Mouse (Mus musculus) heart, postnatal 36 days (tissue): Measurements from ENCODE around the gene Timm29. TPM values are rescaled to one million over a fixed set of nuclear protein-coding genes. Genes with fewer than 3 reads are reported as not detected.

Experiments
- DNase-seq, 2 experiments: peaks; one replicate each; pipeline ENCODE4 v3.0.0; 2021 to 2022
- intact Hi-C: fragments of 180-260 bp; cut with DNase I; formaldehyde crosslinking; loops from one replicate; pipeline ENCODE4 v1.15.1; 2025
- microRNA-seq, 2 experiments: library from miRNA; unstranded; fragments of <30 nt; microRNA quantifications; one replicate each; pipeline ENCODE4 v1.2.0; 2021; ENCODE audit warnings: borderline number of aligned reads in 2 of 2
- total RNA-seq, 2 experiments: library from RNA; stranded (reverse); gene quantifications; 2 replicates each; pipeline ENCODE4 v1.2.3; 2021

Timm29 gene
- total RNA-seq, 2 experiments from 2014 or later, result 59.8 TPM

- no peak for DNase-seq
- intact Hi-C loops, result no loop called here
These were observed 22.5 kb downstream of the Timm29 start for GRCm38 (mm10) chr9:21614864-21615616.

GRCm38 (mm10) chr9:21615617-21616231, 23.2 kb downstream of the Timm29 start, which contains the start of gene Smarca4:
Gene Smarca4 (plus strand): TSS chr9:21616169.
- DNase-seq, result peak; percentile 99 to 100
- intact Hi-C loops, result no loop called here

GRCm38 (mm10) chr9:21616232-21616781, 23.8 kb downstream of the Timm29 start:
- DNase-seq, result peak; percentile 92 to 93
- intact Hi-C loops, result no loop called here

- peak; percentile 21 to 31 for DNase-seq
- intact Hi-C loops, result no loop called here
These were observed 24.5 kb downstream of the Timm29 start for GRCm38 (mm10) chr9:21617066-21617465.

GRCm38 (mm10) chr9:21620229-21620628, 27.7 kb downstream of the Timm29 start:
- intact Hi-C loops, result loop anchor here (5.0 kb wide), 1 partner anchor 182 kb away; no protein-coding TSS in a partner anchor
- no peak for DNase-seq

GRCm38 (mm10) chr9:21622676-21623075, 30.2 kb downstream of the Timm29 start:
- intact Hi-C loops, result loop anchor here (5.0 kb wide), 1 partner anchor 180 kb away; no protein-coding TSS in a partner anchor

GRCm38 (mm10) chr9:21625342-21626339, 33.1 kb downstream of the Timm29 start:
- DNase-seq, result no peak
- intact Hi-C loops, result loop anchor here (2.0 kb wide), 1 partner anchor 23 kb away; no protein-coding TSS in a partner anchor

More at GRCm38 (mm10) chr9:21622676-21623075, 30.2 kb downstream of the Timm29 start:
- DNase-seq, result no peak

GRCm38 (mm10) chr9:21626571-21626970, 34.0 kb downstream of the Timm29 start:
- no peak for DNase-seq
- intact Hi-C loops, result loop anchor here (2.0 kb wide), 1 partner anchor 24 kb away; no protein-coding TSS in a partner anchor

GRCm38 (mm10) chr9:21627145-21627795, 34.7 kb downstream of the Timm29 start:
- intact Hi-C loops, result loop anchor here (2.0 kb wide), 1 partner anchor 24 kb away; no protein-coding TSS in a partner anchor

GRCm38 (mm10) chr9:21630673-21631072, 38.2 kb downstream of the Timm29 start:
- DNase-seq, result peak; percentile 42 to 51
- intact Hi-C loops, result no loop called here

More at GRCm38 (mm10) chr9:21627145-21627795, 34.7 kb downstream of the Timm29 start:
- DNase-seq, result no peak

GRCm38 (mm10) chr9:21633106-21633505, 40.6 kb downstream of the Timm29 start:
- intact Hi-C loops, result no loop called here

GRCm38 (mm10) chr9:21635639-21636038, 43.1 kb downstream of the Timm29 start:
- intact Hi-C loops, result no loop called here

More at GRCm38 (mm10) chr9:21633106-21633505, 40.6 kb downstream of the Timm29 start:
- DNase-seq, result no peak

GRCm38 (mm10) chr9:21639031-21639430, 46.5 kb downstream of the Timm29 start:
- no peak for DNase-seq
- intact Hi-C loops, result no loop called here

More at GRCm38 (mm10) chr9:21635639-21636038, 43.1 kb downstream of the Timm29 start:
- DNase-seq, result no peak

Small RNA genes lying within 50 kb of the gene (microRNA-seq; reads per million reads assigned to microRNA genes)
- 0 reads per million in 2 experiments for gene Mir1946b

Other genes starting within 250 kb of the Timm29 start
- gene Ilf3, start 224.9 kb upstream of the Timm29 start, total RNA-seq, result 10 to 100 TPM; 28.9 to 29.0 TPM
- 1 to 10 TPM; 8.0 to 9.5 TPM for gene Qtrt1, start 180.9 kb upstream of the Timm29 start, total RNA-seq
- 10 to 100 TPM; 63.9 to 72.4 TPM for gene Dnm2, start 167.8 kb upstream of the Timm29 start, total RNA-seq
- 10 to 100 TPM; 44.9 to 46.9 TPM for gene Tmed1, start 82.5 kb upstream of the Timm29 start, total RNA-seq
- 1 to 10 TPM; 1.8 to 2.0 TPM for gene AB124611, start 66.5 kb upstream of the Timm29 start, total RNA-seq
- 10 to 100 TPM; 56.9 to 65.4 TPM for gene Carm1, start 45.8 kb upstream of the Timm29 start, total RNA-seq
- 1 to 10 TPM; 7.3 to 8.0 TPM for gene Yipf2, start 106 bp downstream of the Timm29 start, total RNA-seq
- gene Smarca4, start 23.4 kb downstream of the Timm29 start, total RNA-seq, result 10 to 100 TPM; 48.6 to 51.4 TPM
- 1 to 10 TPM; 2.2 to 3.4 TPM for gene Ldlr, start 130.8 kb downstream of the Timm29 start, total RNA-seq
- gene Spc24, start 167.6 kb downstream of the Timm29 start, total RNA-seq, result 1 to 10 TPM; 4.4 to 4.6 TPM
- 10 to 100 TPM; 50.5 to 54.2 TPM for gene Kank2, start 206.0 kb downstream of the Timm29 start, total RNA-seq
- not detected for gene Angptl8, start 242.8 kb downstream of the Timm29 start, total RNA-seq